Mouse (Mus musculus) liver, adult (tissue): Measurements from ENCODE around the gene Mdk.
A peak's percentile ranks its signal among the peaks of the same experiment; 100 is the strongest.

Source experiments
- GATA4 ChIP-seq: IDR thresholded peaks from 2 replicates; pipeline ENCODE4 v1.6.1; 2014; ENCODE audit warnings: mild to moderate bottlenecking, low read length; ENCODE audit not compliant: insufficient replicate concordance

The Mdk gene

DNA sequence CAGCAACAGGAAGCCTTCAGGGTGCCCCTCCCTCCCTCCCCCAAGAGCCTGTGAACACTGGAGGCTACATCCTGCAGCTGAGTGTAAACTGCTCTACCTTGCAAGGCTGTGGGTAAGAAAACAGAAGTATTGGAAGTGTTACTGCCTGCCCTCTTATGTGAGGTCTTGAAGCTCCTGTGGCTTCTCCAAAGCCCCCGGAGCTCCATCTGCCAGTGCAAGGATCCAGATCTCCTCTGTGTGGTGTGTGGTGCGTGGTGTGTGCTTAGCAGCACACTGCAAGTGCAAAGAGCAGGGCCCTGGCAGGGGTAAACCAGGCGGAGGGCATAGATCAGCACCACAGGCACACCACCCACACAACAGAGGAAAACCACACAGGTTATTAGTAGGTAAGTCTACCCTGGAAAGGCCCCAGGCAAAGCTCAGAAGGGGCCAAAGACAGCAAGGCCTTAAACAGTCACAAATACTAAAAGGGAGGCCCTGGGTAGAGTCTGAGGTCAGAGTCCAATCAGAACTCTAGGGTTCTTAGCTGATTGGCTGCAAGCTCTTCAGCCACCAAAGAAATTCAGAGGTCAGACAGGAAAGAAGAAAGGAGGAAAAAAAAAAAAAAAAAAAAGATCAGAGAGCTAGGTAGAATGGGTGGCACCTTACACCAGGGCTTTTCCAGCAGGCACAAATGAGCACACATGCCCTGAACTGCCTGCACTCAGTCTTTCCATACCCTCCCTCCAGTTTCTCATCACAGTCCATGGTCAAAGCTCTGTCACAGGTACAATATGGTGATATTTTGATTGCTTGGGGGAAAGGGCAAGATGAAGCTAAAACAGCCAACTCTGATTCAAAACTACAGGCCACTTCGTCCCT lies 30.0 kb upstream of the Mdk start:
- no peak for TF ChIP-seq GATA4

DNA sequence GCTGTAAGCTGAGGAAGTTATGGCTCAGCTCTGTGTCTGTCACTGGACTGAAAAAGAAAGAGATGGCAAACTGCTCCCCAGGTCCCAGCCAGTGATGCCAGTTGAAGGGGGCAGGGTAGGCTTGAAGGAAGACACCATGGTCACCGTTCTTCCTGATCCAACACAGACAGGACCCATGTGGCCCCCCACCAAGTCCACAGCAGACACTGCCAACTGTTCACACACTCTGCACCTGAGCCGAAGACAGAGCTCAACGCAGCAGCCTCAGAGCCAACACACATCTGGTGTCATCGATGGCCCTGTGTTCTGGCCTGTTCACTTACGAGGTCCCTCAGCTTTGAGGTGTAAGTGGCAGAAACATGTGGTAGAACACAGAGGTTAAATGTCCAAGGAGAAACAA lies 28.4 kb upstream of the Mdk start:
- TF ChIP-seq GATA4, result no peak

- TF ChIP-seq GATA4, result no peak
Measured at GRCm38 (mm10) chr2:91959544-91960410, 27.7 kb upstream of the Mdk start.

GRCm38 (mm10) chr2:91958701-91959457 lies 26.8 kb upstream of the Mdk start:
- no peak for TF ChIP-seq GATA4

DNA sequence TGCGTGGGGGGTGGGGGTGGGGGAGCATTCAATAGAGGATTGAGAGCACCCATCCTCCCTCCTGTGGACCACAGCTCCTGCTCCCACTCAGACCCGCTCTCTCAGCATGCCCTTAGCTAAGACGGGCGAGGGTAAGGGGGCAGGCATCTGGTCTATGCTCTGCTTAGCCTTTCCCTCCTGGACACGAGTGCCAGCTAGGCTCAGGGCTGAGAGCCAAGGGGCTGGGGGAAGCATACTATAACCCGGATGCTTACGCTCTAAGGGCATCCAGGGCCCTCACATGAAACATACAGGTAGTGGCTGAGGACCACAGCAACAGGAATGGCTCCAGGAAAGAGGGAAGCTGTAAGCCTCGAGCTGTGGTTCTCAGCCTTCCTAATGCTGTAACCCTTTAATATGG lies 26.0 kb upstream of the Mdk start:
- TF ChIP-seq GATA4, result no peak

DNA sequence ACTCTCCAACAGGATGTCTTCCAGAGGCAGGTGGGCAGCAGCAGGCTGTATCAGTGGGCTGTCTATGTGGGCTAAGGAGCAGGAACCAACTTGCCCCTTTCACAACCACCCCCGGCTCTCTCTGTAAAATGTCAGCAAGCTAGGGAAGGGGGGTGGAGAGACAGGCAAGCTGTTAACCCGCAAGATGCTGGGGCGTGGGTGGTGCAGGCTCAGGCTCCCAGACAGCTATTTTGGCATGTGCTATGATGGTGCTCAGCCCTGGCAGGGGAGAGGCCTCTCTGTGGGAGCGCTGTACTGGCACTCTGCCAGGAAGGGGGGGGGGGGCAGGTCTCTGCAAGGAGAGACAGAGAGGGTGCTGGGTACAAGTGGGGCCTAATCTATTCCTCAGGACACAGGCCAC lies 25.0 kb upstream of the Mdk start:
- no peak for TF ChIP-seq GATA4

- no peak for TF ChIP-seq GATA4
Measured at GRCm38 (mm10) chr2:91955875-91956274, 23.8 kb upstream of the Mdk start.

GRCm38 (mm10) chr2:91955121-91955591 lies 23.1 kb upstream of the Mdk start:
- TF ChIP-seq GATA4, result no peak

GRCm38 (mm10) chr2:91953825-91954224 lies 21.7 kb upstream of the Mdk start:
- TF ChIP-seq GATA4, result peak; percentile 54; the same call in 1 of the 2 replicates

GRCm38 (mm10) chr2:91950275-91951085 lies 18.4 kb upstream of the Mdk start:
- no peak for TF ChIP-seq GATA4

- TF ChIP-seq GATA4, result no peak
Measured at GRCm38 (mm10) chr2:91949411-91950274, 17.5 kb upstream of the Mdk start.

GRCm38 (mm10) chr2:91948792-91949241 lies 16.7 kb upstream of the Mdk start:
- TF ChIP-seq GATA4, result no peak

- TF ChIP-seq GATA4, result peak; percentile 89; the same call in 1 of the 2 replicates
Measured at GRCm38 (mm10) chr2:91948151-91948509, 16.0 kb upstream of the Mdk start.

GRCm38 (mm10) chr2:91947397-91948150 lies 15.5 kb upstream of the Mdk start:
- TF ChIP-seq GATA4, result no peak
